Mouse (Mus musculus): ENCODE results near the gene Phf14.

- no peak for TF ChIP-seq POLR2A (IDR thresholded peaks at IDR 0.05; ENCODE audit: low read depth, low read length)
- no peak for TF ChIP-seq CTCF (IDR thresholded peaks at IDR 0.05; ENCODE audit: borderline replicate concordance, insufficient read depth, low read length)
These were observed 161.7 kb downstream of the Phf14 start for GRCm38 (mm10) chr6:12069357-12069756.

Data from embryonic fibroblast, embryonic 13.5 days (primary cell).